ENCODE assay signal across 9 mouse cellular contexts in genomic region chr13:21917480-21917879, GRCm38 (mm10). TPM values are rescaled to one million over a fixed set of nuclear protein-coding genes. Genes with fewer than 3 reads are reported as not detected.
DNase-seq lines count a peak whose midpoint lies in the region; ATAC-seq and TF ChIP-seq lines count a peak whose summit lies in the region.
"Had no signal": no experiment of that assay in that cellular context is flagged by ENCODE, and none has a peak within 500 bp of the region (broad histone marks: within the 10 kb centered on the region; RNA-seq: fewer than 3 reads in every experiment).

No protein-coding gene starts in this region.

- 3% methylated on average over 11 of the region's 11 CpGs for WGBS in lung, embryonic 16.5 days
- WGBS in intestine, postnatal 0 days, result 8% methylated on average over 11 of the region's 11 CpGs
- 3% methylated on average over 11 of the region's 11 CpGs for WGBS in neural tube, embryonic 15.5 days

- peak overlapping the region; percentile 85 for H3K4me2 ChIP-seq in lung, embryonic 16.5 days (ENCODE audit: low read depth, low read length)
- peak overlapping the region; percentile 69 for H3K4me2 ChIP-seq in intestine, postnatal 0 days (replicated peaks; ENCODE audit: low read depth)
- peak overlapping the region; percentile 58 for H3K4me2 ChIP-seq in neural tube, embryonic 15.5 days

- no peak for ATAC-seq in lung, embryonic 16.5 days (ENCODE audit: low read depth)
- no peak for ATAC-seq in intestine, postnatal 0 days
- ATAC-seq in neural tube, embryonic 15.5 days (ENCODE audit: low FRiP score), result no peak
- no peak for ATAC-seq in activated CD4-positive, CD25-positive, alpha-beta regulatory T cell, adult 4 months

- no peak for DNase-seq in lung, postnatal 4 days
- DNase-seq in adrenal gland, adult 8-10 months, result no peak
- DNase-seq in adipocyte (ENCODE audit: low spot score), result no peak
- DNase-seq: cerebellum, adult 9-11 months had no signal

- peaks cover 7% of the 10 kb centered on the region; the same call in 1 of the 2 replicates for H3K4me1 ChIP-seq in lung, embryonic 16.5 days (replicated peaks; ENCODE audit: control insufficient read depth, insufficient read depth, low read length)
- 0 out of 2 replicates have a peak, but pooled peaks cover 2% of the 10 kb centered on the region for H3K4me1 ChIP-seq in embryonic fibroblast, embryonic 13.5 days (ENCODE audit: control insufficient read depth, insufficient read depth, low read length)
- H3K4me1 ChIP-seq in intestine, postnatal 0 days (replicated peaks; ENCODE audit: control insufficient read depth, insufficient read depth, low read length), result no peaks in the 10 kb centered on the region
- H3K4me1 ChIP-seq in neural tube, embryonic 15.5 days, result peaks cover 18% of the 10 kb centered on the region

- H3K27ac ChIP-seq in lung, embryonic 16.5 days (ENCODE audit: low read length), result no peak overlapping the region
- no peak overlapping the region; the same call in 1 of the 2 replicates for H3K27ac ChIP-seq in embryonic fibroblast, embryonic 13.5 days (ENCODE audit: insufficient read depth, low read length)
- no peak overlapping the region for H3K27ac ChIP-seq in intestine, postnatal 0 days (ENCODE audit: low read depth, low read length)
- H3K27ac ChIP-seq in neural tube, embryonic 15.5 days (replicated peaks), result no peak overlapping the region

- H3K36me3 ChIP-seq in lung, embryonic 16.5 days (ENCODE audit: control insufficient read depth, insufficient read depth, low read length), result no peaks in the 10 kb centered on the region
- no peaks in the 10 kb centered on the region for H3K36me3 ChIP-seq in intestine, postnatal 0 days (ENCODE audit: control insufficient read depth, insufficient read depth)
- no peaks in the 10 kb centered on the region for H3K36me3 ChIP-seq in neural tube, embryonic 15.5 days

- H3K9ac ChIP-seq in lung, embryonic 16.5 days (ENCODE audit: low read length), result no peak overlapping the region
- H3K9ac ChIP-seq in intestine, postnatal 0 days (ENCODE audit: low read depth, low read length), result no peak overlapping the region
- H3K9ac ChIP-seq in neural tube, embryonic 15.5 days (replicated peaks), result no peak overlapping the region

- TF ChIP-seq CTCF in embryonic fibroblast, embryonic 13.5 days (IDR thresholded peaks at IDR 0.05; ENCODE audit: borderline replicate concordance, insufficient read depth, low read length), result no peak
- no peak for TF ChIP-seq CTCF in intestine, postnatal 0 days (IDR thresholded peaks at IDR 0.05; ENCODE audit: low read depth)

- H3K4me3 ChIP-seq in lung, embryonic 16.5 days (ENCODE audit: low read length), result peak overlapping the region; percentile 45
- H3K4me3 ChIP-seq in embryonic fibroblast, embryonic 13.5 days (ENCODE audit: insufficient read depth, low read length), result peak overlapping the region; percentile 76
- peak overlapping the region; percentile 38 for H3K4me3 ChIP-seq in intestine, postnatal 0 days (ENCODE audit: low read depth, low read length)
- H3K4me3 ChIP-seq in neural tube, embryonic 15.5 days (replicated peaks), result peak overlapping the region; percentile 20; the same call in 1 of the 2 replicates

- H3K9me3 ChIP-seq in lung, embryonic 16.5 days (ENCODE audit: control insufficient read depth, low read length), result no peaks in the 10 kb centered on the region
- no peaks in the 10 kb centered on the region for H3K9me3 ChIP-seq in intestine, postnatal 0 days (ENCODE audit: control insufficient read depth)
- no peaks in the 10 kb centered on the region for H3K9me3 ChIP-seq in neural tube, embryonic 15.5 days (replicated peaks)

- TF ChIP-seq POLR2A in embryonic fibroblast, embryonic 13.5 days (IDR thresholded peaks at IDR 0.05; ENCODE audit: low read depth, low read length), result no peak

- H3K27me3 ChIP-seq in lung, embryonic 16.5 days (ENCODE audit: control insufficient read depth, insufficient read depth, low read depth, low read length), result peaks cover 5% of the 10 kb centered on the region
- no peaks in the 10 kb centered on the region for H3K27me3 ChIP-seq in intestine, postnatal 0 days (replicated peaks; ENCODE audit: control insufficient read depth, insufficient read depth, low read length)
- H3K27me3 ChIP-seq in neural tube, embryonic 15.5 days (replicated peaks), result peaks cover 61% of the 10 kb centered on the region

RNA-seq across cellular contexts. Expression of gene Zfp184, which starts 27.4 kb away (rescaled TPM):
- 7.9 and 12.5 TPM in 2 replicates for polyA plus RNA-seq in lung, embryonic 16.5 days (2015; fragmentation: Nextera tagmentation; extraction: Ambion mirVana)
- polyA plus RNA-seq in embryonic fibroblast, embryonic 13.5 days (2011; ENCODE audit: insufficient read length, low read depth, missing spikeins), result 2.9 and 5.0 TPM in 2 replicates
- 1.2 TPM in 2 replicates for polyA plus RNA-seq in intestine, postnatal 0 days (2015; fragmentation: Nextera tagmentation; extraction: Ambion mirVana)
- 10.3 and 11.5 TPM in 2 replicates for polyA plus RNA-seq in neural tube, embryonic 15.5 days (2015; fragmentation: Nextera tagmentation; extraction: Ambion mirVana)
- total RNA-seq in adrenal gland, adult 8-10 months (2022), result 1 to 10 TPM; 1.5 to 6.2 (median 3.6) TPM
- not detected for polyA plus RNA-seq in activated CD4-positive, CD25-positive, alpha-beta regulatory T cell, adult 4 months (2017; shearing (Covaris generic))

Comparison
In these comparisons a context has a peak if more than half of its experiments do, and no peak if none do; other contexts are left out.
1. H3K4me3 ChIP-seq: peak in every context shown above with its lines; median percentile 76 in embryonic fibroblast, embryonic 13.5 days; 45 in lung, embryonic 16.5 days; 38 in intestine, postnatal 0 days; 20 in neural tube, embryonic 15.5 days.